Comparison of ENCODE assay signal across 14 mouse cellular contexts in genomic region chr4:142196626-142197025, GRCm38 (mm10). TPM values are rescaled to one million over a fixed set of nuclear protein-coding genes. Genes with fewer than 3 reads are reported as not detected.
A peak's percentile ranks its signal among the peaks of the same experiment; 100 is the strongest.
DNase-seq lines count a peak whose midpoint lies in the region; ATAC-seq and TF ChIP-seq lines count a peak whose summit lies in the region.
"Had no signal": no experiment of that assay in that cellular context is flagged by ENCODE, and none has a peak within 500 bp of the region (broad histone marks: within the 10 kb centered on the region; RNA-seq: fewer than 3 reads in every experiment).

No protein-coding gene starts in this region.

- DNase-seq in cerebellum, postnatal 10 days: peak; percentile 48 to 54
- no peak for DNase-seq in cerebellum, postnatal 36 days
- no peak for DNase-seq in liver, postnatal 0 days
- no peak for DNase-seq in liver, embryonic 11.5 days (ENCODE audit: low spot score)
- peak; percentile 29 for DNase-seq in lung, postnatal 25 days (ENCODE audit: low spot score)
- no peak for DNase-seq in cerebellum, adult 8-10 months
- DNase-seq: B cell, adult 2 months; cerebellum, adult 9-10 months; left cerebral cortex, postnatal 4 days had no signal

- no peaks in the 10 kb centered on the region for H3K9me3 ChIP-seq in liver, postnatal 0 days (ENCODE audit: low read length)
- no peaks in the 10 kb centered on the region for H3K9me3 ChIP-seq in liver, embryonic 11.5 days (ENCODE audit: control insufficient read depth, low read length)
- H3K9me3 ChIP-seq in neural tube, embryonic 15.5 days (replicated peaks): no peaks in the 10 kb centered on the region

- H3K4me3 ChIP-seq in liver, postnatal 0 days (ENCODE audit: low read depth, low read length): no peak overlapping the region
- no peak overlapping the region for H3K4me3 ChIP-seq in liver, embryonic 11.5 days (ENCODE audit: low read depth, low read length)
- H3K4me3 ChIP-seq in neural tube, embryonic 15.5 days (replicated peaks): no peak overlapping the region
- H3K4me3 ChIP-seq: erythroblast, embryonic 14.5 days; midbrain, embryonic 10.5 days had no signal

- no peak for ATAC-seq in liver, postnatal 0 days
- ATAC-seq in liver, embryonic 11.5 days (replicated peaks; ENCODE audit: low FRiP score): no peak
- peak; percentile 20; the same call in 1 of the 2 replicates for ATAC-seq in granulocyte monocyte progenitor cell, adult 5-6 weeks (replicated peaks; ENCODE audit: poor library complexity, severe bottlenecking)
- no peak for ATAC-seq in neural tube, embryonic 15.5 days (ENCODE audit: low FRiP score)

- no peak for TF ChIP-seq EP300 in liver, postnatal 0 days (IDR thresholded peaks at IDR 0.05; ENCODE audit: low read depth)

- WGBS in liver, postnatal 0 days (ENCODE audit: insufficient replicate concordance): 65% methylated on average over 6 of the region's 6 CpGs
- 71% methylated on average over 6 of the region's 6 CpGs for WGBS in liver, embryonic 11.5 days
- WGBS in neural tube, embryonic 15.5 days: 75% methylated on average over 6 of the region's 6 CpGs

- H3K27me3 ChIP-seq in liver, postnatal 0 days (ENCODE audit: insufficient read depth, low read length): no peaks in the 10 kb centered on the region
- H3K27me3 ChIP-seq in liver, embryonic 11.5 days (replicated peaks; ENCODE audit: control insufficient read depth, insufficient read depth, low read length): no peaks in the 10 kb centered on the region
- H3K27me3 ChIP-seq in neural tube, embryonic 15.5 days (replicated peaks): no peaks in the 10 kb centered on the region

- H3K36me3 ChIP-seq in liver, postnatal 0 days (replicated peaks; ENCODE audit: insufficient read depth, low read length): no peaks in the 10 kb centered on the region
- no peaks in the 10 kb centered on the region for H3K36me3 ChIP-seq in liver, embryonic 11.5 days (ENCODE audit: control insufficient read depth, insufficient read depth, low read length)
- no peaks in the 10 kb centered on the region for H3K36me3 ChIP-seq in neural tube, embryonic 15.5 days

- no peak overlapping the region for H3K9ac ChIP-seq in liver, postnatal 0 days (replicated peaks)
- H3K9ac ChIP-seq in liver, embryonic 11.5 days (ENCODE audit: low read depth, low read length): no peak overlapping the region
- H3K9ac ChIP-seq in neural tube, embryonic 15.5 days (replicated peaks): no peak overlapping the region
- H3K9ac ChIP-seq: hindbrain, embryonic 14.5 days had no signal

- H3K4me1 ChIP-seq in liver, postnatal 0 days (ENCODE audit: insufficient read depth): no peaks in the 10 kb centered on the region
- H3K4me1 ChIP-seq in liver, embryonic 11.5 days (replicated peaks; ENCODE audit: control insufficient read depth, insufficient read depth, low read length): no peaks in the 10 kb centered on the region
- peaks cover 4% of the 10 kb centered on the region; the same call in 1 of the 2 replicates for H3K4me1 ChIP-seq in neural tube, embryonic 15.5 days
- H3K4me1 ChIP-seq: midbrain, embryonic 10.5 days had no signal

- H3K4me2 ChIP-seq in liver, postnatal 0 days (ENCODE audit: low read depth, low read length): no peak overlapping the region
- no peak overlapping the region for H3K4me2 ChIP-seq in liver, embryonic 11.5 days
- no peak overlapping the region for H3K4me2 ChIP-seq in neural tube, embryonic 15.5 days
- H3K4me2 ChIP-seq: hindbrain, embryonic 14.5 days had no signal

- TF ChIP-seq CTCF in liver, postnatal 0 days (IDR thresholded peaks at IDR 0.05; ENCODE audit: low read depth): peak; percentile 26

- no peak overlapping the region for H3K27ac ChIP-seq in liver, postnatal 0 days (ENCODE audit: low read depth)
- H3K27ac ChIP-seq in liver, embryonic 11.5 days (ENCODE audit: low read depth, low read length): no peak overlapping the region
- H3K27ac ChIP-seq in neural tube, embryonic 15.5 days (replicated peaks): no peak overlapping the region
- H3K27ac ChIP-seq: hindbrain, embryonic 14.5 days; midbrain, embryonic 10.5 days had no signal

RNA-seq across cellular contexts. Expression of gene Kazn, which starts 42.6 kb away (rescaled TPM):
- 0.72 and 0.74 TPM in 2 replicates for polyA plus RNA-seq in liver, postnatal 0 days (2015; fragmentation: Nextera tagmentation; extraction: Ambion mirVana)
- 4.0 and 4.4 TPM in 2 replicates for polyA plus RNA-seq in liver, embryonic 11.5 days (2014; fragmentation: Nextera tagmentation; extraction: Ambion mirVana)
- total RNA-seq in granulocyte monocyte progenitor cell, adult 5-6 weeks (2014; fragmentation: Nextera tagmentation): 1.1 TPM in 1 of 2 replicates, not detected in the other
- total RNA-seq in granulocyte monocyte progenitor cell, adult 5-6 weeks (2017): 0.09 and 3.5 TPM in 2 replicates
- 25.4 and 25.5 TPM in 2 replicates for polyA plus RNA-seq in neural tube, embryonic 15.5 days (2015; fragmentation: Nextera tagmentation; extraction: Ambion mirVana)

Comparison
In these comparisons a context has a peak if more than half of its experiments do, and no peak if none do; other contexts are left out.
1. DNase-seq: peak in cerebellum, postnatal 10 days (2 of 2) and lung, postnatal 25 days (single experiment); none in cerebellum, postnatal 36 days (0 of 2), liver, postnatal 0 days (single experiment), liver, embryonic 11.5 days (single experiment) and cerebellum, adult 8-10 months (single experiment).